Mouse (Mus musculus) stomach, embryonic 14.5 days (tissue): ENCODE measurements around the gene Ago3. TPM values are rescaled to one million over a fixed set of nuclear protein-coding genes. Genes with fewer than 3 reads are reported as not detected.

ENCODE experiments used
- ATAC-seq: fragments of 200-750 bp; cut with Nextera tagmentation; 2 replicates; pipeline ENCODE4 v1.8.0; 2017; ENCODE audit warnings: low read depth, moderate TSS enrichment; ENCODE audit not compliant: insufficient number of reproducible peaks, insufficient read depth, low FRiP score
- H3K27ac ChIP-seq: fragments of 300-500 bp; sonication (generic); 2 replicates; pipeline ENCODE4 v1.5.1; 2014; ENCODE audit warnings: mild to moderate bottlenecking, low read length, moderate library complexity, mixed read lengths
- H3K27me3 ChIP-seq: fragments of 300-500 bp; sonication (generic); 2 replicates; pipeline ENCODE4 v1.6.1; 2014; ENCODE audit warnings: low read length, control low read depth, mixed read lengths; ENCODE audit not compliant: control insufficient read depth, insufficient read depth
- H3K36me3 ChIP-seq: fragments of 300-500 bp; sonication (generic); 2 replicates; pipeline ENCODE4 v1.6.1; 2014; ENCODE audit warnings: mild to moderate bottlenecking, control low read depth, low read length, moderate library complexity, mixed read lengths; ENCODE audit not compliant: control insufficient read depth, insufficient read depth
- H3K4me1 ChIP-seq: fragments of 300-500 bp; sonication (generic); 2 replicates; pipeline ENCODE4 v1.6.1; 2014; ENCODE audit warnings: low read length, control low read depth, mixed read lengths; ENCODE audit not compliant: control insufficient read depth, insufficient read depth
- H3K4me2 ChIP-seq: fragments of 300-500 bp; sonication (generic); replicated peaks from 2 replicates; pipeline ENCODE4 v1.6.1; 2014; ENCODE audit warnings: low read depth, low read length, control low read depth
- H3K4me3 ChIP-seq: fragments of 300-500 bp; sonication (generic); 2 replicates; pipeline ENCODE4 v1.5.1; 2014; ENCODE audit warnings: low read depth, low read length, control low read depth
- H3K9ac ChIP-seq: fragments of 300-500 bp; sonication (generic); replicated peaks from 2 replicates; pipeline ENCODE4 v1.6.1; 2014; ENCODE audit warnings: low read depth, mild to moderate bottlenecking, control low read depth, low read length, moderate library complexity, mixed read lengths
- H3K9me3 ChIP-seq: fragments of 300-500 bp; sonication (generic); 2 replicates; pipeline ENCODE4 v1.6.1; 2016; ENCODE audit warnings: low read depth, low read length, control low read depth; ENCODE audit not compliant: control insufficient read depth
- WGBS: fragments of 180-500 bp; shearing (Covaris S2); extraction: QIAGEN DNeasy Blood & Tissue Kit; methylation state at CpG from one replicate; pipeline ENCODE4 v1.1.7; 2014; 5-methylcytosine and 5-hydroxymethylcytosine counted together
- polyA plus RNA-seq: library from polyadenylated mRNA; unstranded; fragments of >200 nt; fragmentation: Nextera tagmentation; extraction: Ambion mirVana; gene quantifications from 2 replicates; pipeline ENCODE4 v1.2.1, GENCODE M21; 2014

Ago3 gene
- polyA plus RNA-seq, 1 experiment from 2014 or later = 18.7 TPM

DNA sequence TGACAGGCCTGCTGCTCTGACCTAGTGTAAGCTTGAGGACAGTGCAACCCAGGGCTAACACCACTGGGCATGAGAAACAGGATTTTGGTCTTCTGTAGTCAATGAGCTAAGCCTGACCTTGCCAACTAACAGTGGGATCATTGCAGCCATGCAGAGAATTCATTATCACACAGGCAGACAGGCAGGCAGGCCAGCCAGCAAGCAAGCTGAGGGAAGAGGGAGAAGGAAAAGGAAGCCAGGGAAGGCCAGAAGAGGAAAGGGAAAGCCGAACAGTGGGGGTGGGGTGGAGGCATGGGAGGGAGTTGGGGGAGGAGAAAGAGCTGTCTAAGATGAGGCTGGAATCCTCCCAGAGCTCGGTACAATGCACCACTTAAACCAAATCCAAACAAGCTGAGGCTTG, 6.9 kb upstream of the Ago3 start:
- Histone ChIP-seq H3K4me2 (no peak overlapping the region), H3K27me3 (no peaks in the 10 kb centered on the region), H3K4me1 (no peaks in the 10 kb centered on the region), H3K9ac (no peak overlapping the region), H3K9me3 (no peaks in the 10 kb centered on the region), H3K27ac (no peak overlapping the region), H3K36me3 (peaks cover 27% of the 10 kb centered on the region), H3K4me3 (no peak overlapping the region)
- 44% methylated on average over 2 of the region's 2 CpGs for WGBS
- no peak for ATAC-seq

DNA sequence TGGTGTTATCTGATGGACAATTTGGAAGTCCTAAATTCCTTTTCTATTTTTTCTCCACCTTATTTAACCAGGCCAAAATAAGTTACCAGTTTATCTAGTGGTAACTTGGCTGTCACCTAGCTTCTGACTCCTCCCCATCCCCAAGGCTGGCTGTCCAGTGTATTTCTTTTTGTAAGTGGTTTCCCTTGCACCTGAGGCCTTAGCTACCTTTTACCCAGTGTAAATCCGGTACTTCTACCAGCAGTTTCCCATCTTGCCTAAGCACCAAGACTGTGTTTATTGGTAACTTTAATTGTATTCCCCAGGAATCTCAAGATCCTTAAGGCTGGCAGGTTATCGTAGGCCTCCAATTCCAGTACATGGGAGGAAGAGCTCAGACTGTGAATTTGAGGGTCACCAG, 4.7 kb upstream of the Ago3 start:
- H3K36me3 ChIP-seq = peaks cover 13% of the 10 kb centered on the region
- H3K4me1 ChIP-seq = no peaks in the 10 kb centered on the region
- ATAC-seq = no peak
- H3K4me3 ChIP-seq = no peak overlapping the region
- no peak overlapping the region for H3K9ac ChIP-seq
- no peaks in the 10 kb centered on the region for H3K27me3 ChIP-seq
- 95% methylated on average over 2 of the region's 2 CpGs for WGBS
- H3K27ac ChIP-seq = no peak overlapping the region
- no peak overlapping the region for H3K4me2 ChIP-seq
- no peaks in the 10 kb centered on the region for H3K9me3 ChIP-seq

DNA sequence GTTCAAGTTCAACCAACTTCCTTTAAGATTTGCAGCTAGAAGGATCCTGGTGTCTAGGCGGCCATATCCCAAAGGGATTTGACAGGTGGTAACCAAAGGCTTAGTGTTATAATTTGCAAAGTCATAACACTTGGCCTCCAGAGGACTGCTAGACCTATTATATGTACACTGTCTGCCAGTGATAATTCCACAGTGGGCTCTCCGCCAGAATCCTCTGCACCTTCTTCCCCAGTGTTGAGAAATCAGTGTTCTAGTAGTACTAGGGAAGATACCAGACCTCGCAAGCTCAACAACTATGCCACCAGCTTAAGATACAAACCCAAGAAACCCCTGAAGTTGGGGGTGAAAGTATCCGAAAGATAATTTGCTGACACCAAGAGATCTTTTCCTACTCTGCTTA, 3.8 kb upstream of the Ago3 start:
- no peak overlapping the region for H3K4me2 ChIP-seq
- no peaks in the 10 kb centered on the region for H3K4me1 ChIP-seq
- peaks cover 5% of the 10 kb centered on the region; the same call in 1 of the 2 replicates for H3K36me3 ChIP-seq
- H3K27ac ChIP-seq = no peak overlapping the region
- 84% methylated on average over 4 of the region's 4 CpGs for WGBS
- no peak overlapping the region for H3K9ac ChIP-seq
- no peak for ATAC-seq
- H3K9me3 ChIP-seq = no peaks in the 10 kb centered on the region
- H3K4me3 ChIP-seq = no peak overlapping the region
- H3K27me3 ChIP-seq = no peaks in the 10 kb centered on the region

DNA sequence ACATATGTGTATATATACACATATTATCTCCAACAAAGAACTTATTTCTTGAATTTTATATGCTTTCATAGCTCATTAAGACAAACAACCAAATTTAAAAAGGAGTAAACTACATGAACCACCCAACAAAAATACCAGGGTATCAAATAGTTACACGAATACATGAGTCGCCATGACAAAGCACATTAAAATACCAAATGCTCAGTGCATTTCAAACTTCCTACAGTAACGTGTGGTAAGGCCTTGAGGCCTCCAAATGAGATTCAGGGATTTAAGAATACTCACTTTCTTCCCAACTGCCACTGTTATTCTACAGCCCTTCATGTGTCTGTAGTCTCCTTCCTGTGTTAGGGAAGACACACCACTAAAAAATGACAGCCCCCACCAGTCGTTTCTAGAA, 2.4 kb upstream of the Ago3 start:
- no peak for ATAC-seq
- Histone ChIP-seq H3K9ac (no peak overlapping the region), H3K4me1 (no peaks in the 10 kb centered on the region), H3K27ac (no peak overlapping the region), H3K4me2 (no peak overlapping the region), H3K4me3 (no peak overlapping the region), H3K27me3 (no peaks in the 10 kb centered on the region), H3K9me3 (no peaks in the 10 kb centered on the region), H3K36me3 (no peaks in the 10 kb centered on the region)
- WGBS = 78% methylated on average over 4 of the region's 4 CpGs

DNA sequence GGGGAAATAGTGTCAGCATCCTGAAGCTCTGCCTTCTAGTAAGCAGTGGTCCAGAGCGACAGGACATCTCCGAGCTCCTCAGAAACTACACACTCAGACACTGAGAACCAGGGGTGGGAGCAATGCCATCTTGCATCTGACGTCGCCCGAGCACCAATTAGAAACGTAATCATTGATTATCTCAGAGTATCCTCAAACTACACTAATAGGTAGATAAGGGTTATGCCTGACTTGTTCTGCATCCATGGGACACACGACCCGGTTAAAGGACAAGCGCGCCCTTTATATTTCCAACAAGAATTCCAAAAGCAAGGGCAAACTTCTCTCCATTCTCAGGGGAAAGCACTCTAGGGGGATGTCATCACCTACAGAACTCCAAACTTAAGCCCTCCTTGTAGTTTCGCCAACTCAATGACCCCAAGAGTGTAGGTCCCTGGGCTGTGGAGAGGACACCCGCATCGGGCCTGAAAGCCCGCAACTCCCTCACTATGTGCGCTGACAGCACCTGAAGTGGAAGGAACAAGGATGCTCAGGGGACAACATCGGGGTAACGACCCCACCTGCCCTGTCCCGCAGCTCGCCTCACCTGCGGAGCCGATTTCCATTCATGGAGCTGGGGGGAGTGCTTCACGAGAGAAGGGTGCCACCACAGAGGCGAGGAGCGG, 542 bp downstream of the Ago3 start:
- H3K9me3 ChIP-seq = no peaks in the 10 kb centered on the region
- H3K36me3 ChIP-seq = no peaks in the 10 kb centered on the region
- no peaks in the 10 kb centered on the region for H3K4me1 ChIP-seq
- ATAC-seq = peak; percentile 14; the same call in 1 of the 2 replicates
- H3K4me2 ChIP-seq = peak overlapping the region; percentile 93
- no peaks in the 10 kb centered on the region for H3K27me3 ChIP-seq
- H3K9ac ChIP-seq = peak overlapping the region; percentile 81
- 3% methylated on average over 24 of the region's 24 CpGs for WGBS
- H3K27ac ChIP-seq = peak overlapping the region; percentile 79
- H3K4me3 ChIP-seq = peak overlapping the region; percentile 91

DNA sequence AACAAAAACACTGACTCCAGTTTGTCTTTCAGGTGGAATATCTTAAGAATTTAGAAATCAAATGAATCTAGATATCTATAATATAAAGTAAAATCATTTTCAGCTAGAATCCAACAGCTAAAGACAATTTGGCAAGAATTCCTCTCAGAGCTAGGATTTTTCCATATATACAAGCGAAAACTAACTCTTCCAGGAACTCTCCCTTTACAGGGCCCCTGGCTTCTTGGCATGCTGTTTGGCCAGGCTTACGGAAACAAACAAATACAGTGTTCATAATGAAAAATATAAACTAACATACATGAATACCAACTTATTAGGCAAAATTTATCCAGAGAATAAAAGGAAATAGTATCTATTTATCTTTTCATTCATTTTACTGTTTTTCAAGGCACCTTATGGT, 5.5 kb downstream of the Ago3 start:
- Histone ChIP-seq H3K27ac (no peak overlapping the region), H3K27me3 (no peaks in the 10 kb centered on the region), H3K9ac (no peak overlapping the region), H3K36me3 (no peaks in the 10 kb centered on the region), H3K9me3 (no peaks in the 10 kb centered on the region), H3K4me2 (no peak overlapping the region), H3K4me1 (no peaks in the 10 kb centered on the region), H3K4me3 (no peak overlapping the region)
- no peak for ATAC-seq
- WGBS = 85% methylated on average over 2 of the region's 2 CpGs

DNA sequence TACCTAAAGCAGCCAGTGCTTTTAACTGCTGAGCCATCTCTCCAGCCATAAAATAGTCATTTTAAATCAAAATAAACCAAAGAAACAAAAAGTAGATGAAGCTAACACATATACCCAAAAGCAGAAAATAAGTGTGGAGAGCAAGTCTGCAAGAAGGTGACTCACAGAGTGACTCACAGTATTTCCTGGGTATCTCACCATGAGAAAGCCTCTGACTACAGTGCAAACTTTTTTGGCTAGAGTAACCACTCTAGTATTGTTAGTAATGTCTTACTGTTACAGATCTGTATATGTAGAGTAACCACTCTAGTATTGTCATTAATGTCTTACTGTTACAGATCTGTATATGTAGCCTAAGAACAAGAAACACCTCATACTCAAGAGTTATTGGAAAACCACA, 13.6 kb downstream of the Ago3 start:
- Histone ChIP-seq H3K9me3 (no peaks in the 10 kb centered on the region), H3K36me3 (no peaks in the 10 kb centered on the region), H3K9ac (no peak overlapping the region), H3K27ac (no peak overlapping the region), H3K4me1 (no peaks in the 10 kb centered on the region), H3K27me3 (no peaks in the 10 kb centered on the region), H3K4me3 (no peak overlapping the region), H3K4me2 (no peak overlapping the region)
- no peak for ATAC-seq

DNA sequence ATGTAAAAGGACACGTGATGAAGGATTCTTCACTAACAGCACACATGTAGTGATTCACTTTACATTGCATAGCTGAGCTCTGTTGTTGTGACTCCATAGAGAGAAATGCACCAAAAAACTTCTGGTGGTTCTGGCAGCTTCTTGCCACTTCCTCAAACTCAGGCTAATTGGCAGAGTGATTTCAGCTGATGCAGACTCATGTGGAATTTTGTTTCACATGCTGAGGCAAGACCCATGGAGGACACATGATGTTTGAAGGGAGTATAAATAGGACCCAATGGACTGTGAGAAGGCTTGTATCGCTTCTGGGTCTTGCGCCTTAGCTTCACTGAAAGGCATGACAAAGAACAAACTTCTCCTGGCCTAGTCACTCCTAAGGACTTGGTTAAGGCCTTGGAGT, 16.8 kb downstream of the Ago3 start:
- H3K27ac ChIP-seq = no peak overlapping the region
- H3K36me3 ChIP-seq = no peaks in the 10 kb centered on the region
- no peaks in the 10 kb centered on the region for H3K9me3 ChIP-seq
- no peaks in the 10 kb centered on the region for H3K27me3 ChIP-seq
- WGBS = 95% methylated on average over 3 of the region's 3 CpGs
- no peak overlapping the region for H3K9ac ChIP-seq
- H3K4me3 ChIP-seq = no peak overlapping the region
- no peak for ATAC-seq
- no peaks in the 10 kb centered on the region for H3K4me1 ChIP-seq
- H3K4me2 ChIP-seq = no peak overlapping the region

DNA sequence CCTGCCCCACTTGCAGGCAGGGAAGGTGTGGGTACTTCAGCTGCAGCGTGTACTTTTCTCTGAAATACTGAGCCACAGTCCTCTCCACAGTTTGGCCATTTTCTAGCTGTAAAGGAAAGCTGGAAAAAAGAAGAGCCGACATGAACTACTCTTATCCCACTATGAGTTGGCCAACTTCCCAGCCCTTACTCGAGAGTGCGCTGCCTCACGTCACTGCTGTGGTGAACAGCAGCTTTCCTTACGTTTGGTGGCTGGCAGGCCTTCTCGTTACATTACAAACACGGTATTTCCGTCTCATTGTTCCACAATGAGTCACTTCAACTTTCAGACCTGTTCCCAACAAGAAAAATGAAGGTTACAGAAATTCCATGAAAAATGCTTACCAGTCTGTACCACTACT, 57.9 kb downstream of the Ago3 start:
- Histone ChIP-seq H3K36me3 (no peaks in the 10 kb centered on the region; the same call in 1 of the 2 replicates), H3K9ac (no peak overlapping the region), H3K4me1 (no peaks in the 10 kb centered on the region), H3K27ac (no peak overlapping the region), H3K4me3 (no peak overlapping the region), H3K4me2 (no peak overlapping the region), H3K9me3 (no peaks in the 10 kb centered on the region), H3K27me3 (no peaks in the 10 kb centered on the region)
- 78% methylated on average over 9 of the region's 9 CpGs for WGBS
- no peak for ATAC-seq
